Mouse (Mus musculus) CH12.LX (cell line): ENCODE measurements around the gene Pon1. TPM values are rescaled to one million over a fixed set of nuclear protein-coding genes. Genes with fewer than 3 reads are reported as not detected.

ENCODE experiments used
- DNase-seq: peaks from one replicate; pipeline ENCODE4 v3.0.0-alpha.2; 2013; ENCODE audit errors: extremely low read depth
- H3K27ac ChIP-seq: 2 replicates; pipeline ENCODE4 v1.5.1; 2012; ENCODE audit warnings: low read depth, mild to moderate bottlenecking, control low read depth, moderate library complexity; ENCODE audit not compliant: insufficient read depth
- H3K27me3 ChIP-seq: replicated peaks from 2 replicates; pipeline ENCODE3; 2012; ENCODE audit warnings: inconsistent platforms
- H3K36me3 ChIP-seq, 2 experiments: replicated peaks in 1 of 2; 2 replicates each; pipeline versions ENCODE3 to v1.6.1; 2012; ENCODE audit warnings: inconsistent platforms in 1 of 2, low read length in 1 of 2, mild to moderate bottlenecking in 1 of 2, mixed read lengths in 1 of 2, moderate library complexity in 1 of 2; ENCODE audit not compliant: control insufficient read depth in 1 of 2, insufficient read depth in 1 of 2
- H3K4me1 ChIP-seq, 2 experiments: 2 replicates each; pipeline ENCODE4 v1.6.1; 2012; ENCODE audit warnings: inconsistent platforms in 1 of 2, moderate library complexity in 1 of 2; ENCODE audit not compliant: insufficient read depth in 2 of 2, control insufficient read depth in 1 of 2
- H3K4me2 ChIP-seq: 2 replicates; pipeline ENCODE4 v1.6.1; 2012; ENCODE audit warnings: low read depth, mild to moderate bottlenecking, control low read depth; ENCODE audit not compliant: poor library complexity, insufficient read depth, severe bottlenecking
- H3K4me3 ChIP-seq, 3 experiments: fragments of 150-350 bp in 1 of 3; sonication (generic) in 1 of 3; replicated peaks in 1 of 3; 2 replicates each; pipeline versions ENCODE3 to v1.5.1; 2011 to 2012; ENCODE audit warnings: low read depth in 2 of 3, low read length in 2 of 3, mild to moderate bottlenecking in 2 of 3, moderate library complexity in 2 of 3, control low read depth in 1 of 3, improper control_type of control experiment in 1 of 3, inconsistent platforms in 1 of 3, mixed read lengths in 1 of 3; ENCODE audit not compliant: poor library complexity in 1 of 3
- H3K79me2 ChIP-seq: replicated peaks from 2 replicates; pipeline ENCODE4 v1.6.1; 2012; ENCODE audit warnings: mild to moderate bottlenecking, moderate library complexity; ENCODE audit not compliant: control insufficient read depth, poor library complexity, insufficient read depth, severe bottlenecking; ENCODE audit errors: extremely low read depth
- H3K9ac ChIP-seq: 2 replicates; pipeline ENCODE4 v1.6.1; 2012; ENCODE audit warnings: low read depth, mild to moderate bottlenecking, control low read depth, moderate library complexity; ENCODE audit not compliant: insufficient read depth
- H3K9me3 ChIP-seq: replicated peaks from 2 replicates; pipeline ENCODE3; 2012; ENCODE audit warnings: low read length, inconsistent platforms, mixed read lengths
- BHLHE40 ChIP-seq: IDR thresholded peaks from 2 replicates; pipeline ENCODE4 v1.6.1; 2011; ENCODE audit warnings: mild to moderate bottlenecking, low read depth, low read length, improper control_type of control experiment
- CHD1 ChIP-seq: IDR thresholded peaks from 2 replicates; pipeline ENCODE4 v1.6.1; 2012; ENCODE audit warnings: low read depth, low read length, improper control_type of control experiment, inconsistent platforms
- ELF1 ChIP-seq: IDR thresholded peaks from 2 replicates; pipeline ENCODE4 v1.6.1; 2014; ENCODE audit warnings: low read depth, mild to moderate bottlenecking, inconsistent platforms, low read length, improper control_type of control experiment
- GABPA ChIP-seq: IDR thresholded peaks from 2 replicates; pipeline ENCODE4 v1.6.1; 2012; ENCODE audit warnings: low read depth, low read length, improper control_type of control experiment, inconsistent platforms; ENCODE audit not compliant: insufficient replicate concordance
- MAFK ChIP-seq: IDR thresholded peaks from 2 replicates; pipeline ENCODE4 v1.6.1; 2011; ENCODE audit warnings: low read length, improper control_type of control experiment; ENCODE audit not compliant: insufficient replicate concordance
- MEF2A ChIP-seq: IDR thresholded peaks from 2 replicates; pipeline ENCODE4 v1.6.1; 2014; ENCODE audit warnings: low read depth, mild to moderate bottlenecking, inconsistent platforms, low read length, improper control_type of control experiment, borderline replicate concordance
- PAX5 ChIP-seq: IDR thresholded peaks from 2 replicates; pipeline ENCODE4 v1.6.1; 2012; ENCODE audit warnings: low read length, inconsistent platforms, mixed read lengths
- POLR2AphosphoS2 ChIP-seq: IDR thresholded peaks from 2 replicates; pipeline ENCODE4 v1.6.1; 2011; ENCODE audit warnings: low read depth, low read length, improper control_type of control experiment
- RAD21 ChIP-seq: IDR thresholded peaks from 2 replicates; pipeline ENCODE4 v1.6.1; 2011; ENCODE audit warnings: low read depth, mild to moderate bottlenecking, low read length, improper control_type of control experiment, moderate library complexity
- RCOR1 ChIP-seq: conservative IDR thresholded peaks from 2 replicates; pipeline ENCODE4 v1.6.1; 2012; ENCODE audit warnings: low read depth, mild to moderate bottlenecking, inconsistent platforms, low read length, improper control_type of control experiment
- TBP ChIP-seq: conservative IDR thresholded peaks from 2 replicates; pipeline ENCODE4 v1.6.1; 2011; ENCODE audit warnings: low read depth, low read length, improper control_type of control experiment
- UBTF ChIP-seq: IDR thresholded peaks from 2 replicates; pipeline ENCODE4 v1.6.1; 2012; ENCODE audit warnings: low read depth, mild to moderate bottlenecking, inconsistent platforms, low read length, improper control_type of control experiment, moderate library complexity
- ZC3H11A ChIP-seq: IDR thresholded peaks from 2 replicates; pipeline ENCODE4 v1.6.1; 2012; ENCODE audit warnings: low read depth, mild to moderate bottlenecking, inconsistent platforms, low read length, improper control_type of control experiment
- ZKSCAN1 ChIP-seq: IDR thresholded peaks from 2 replicates; pipeline ENCODE4 v1.6.1; 2012; ENCODE audit warnings: low read depth, inconsistent platforms, low read length, improper control_type of control experiment, borderline replicate concordance
- ZNF384 ChIP-seq: IDR thresholded peaks from 2 replicates; pipeline ENCODE4 v1.6.1; 2012; ENCODE audit warnings: low read depth, low read length, improper control_type of control experiment, inconsistent platforms
- dilution Hi-C: fragments of 300-500 bp; cut with MboI; formaldehyde crosslinking; loops from 2 replicates; pipeline ENCODE4 v1.14.3; 2020; ENCODE audit warnings: low sequenced_read_pairs; ENCODE audit not compliant: extremely low pct_unique_long_range_greater_than_20kb, extremely low pct_ligation_motif_present
- in situ Hi-C: fragments of 300-500 bp; cut with MboI; formaldehyde crosslinking; loops from 3 replicates; pipeline ENCODE4 v1.14.3; 2019; ENCODE audit warnings: low sequenced_read_pairs, low pct_ligation_motif_present, low pct_unique_long_range_greater_than_20kb, mixed read lengths
- polyA plus RNA-seq: library from polyadenylated mRNA; unstranded; fragments of >175 nt; gene quantifications from 2 replicates; pipeline ENCODE4 v1.2.1, GENCODE M21; 2012; ENCODE audit warnings: low read depth; ENCODE audit not compliant: insufficient read length
- total RNA-seq, 2 experiments: library from RNA; depleted of rRNA; stranded (reverse); fragments of 300-350 nt in 1 of 2; fragments of >200 nt in 1 of 2; gene quantifications; 2 replicates each; pipeline ENCODE4 v1.2.3; 2012 to 2014

Gene Pon1
- total and polyA plus RNA-seq, 3 experiments: not detected

DNA sequence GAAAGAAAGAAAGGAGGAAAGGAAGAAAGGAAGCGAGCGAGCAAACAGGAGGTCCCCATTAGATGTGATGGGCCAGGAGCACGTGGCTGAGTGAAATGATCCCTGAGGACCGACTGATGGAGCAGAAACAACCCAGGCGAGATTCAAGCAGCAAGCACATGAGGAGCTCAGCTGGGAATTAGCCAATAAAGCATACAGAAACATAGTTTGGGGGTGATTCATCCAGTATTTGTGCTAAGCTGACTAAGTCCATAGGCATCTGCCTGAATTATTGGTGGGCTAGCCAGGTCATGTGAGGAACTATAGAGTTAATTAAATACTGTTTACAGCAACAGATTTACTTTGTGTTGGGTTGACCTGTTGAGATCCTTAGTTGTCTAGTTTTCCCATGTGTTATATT, 13.1 kb downstream of the Pon1 start:
- no peak for DNase-seq
- Histone ChIP-seq H3K4me1 (no peaks in the 10 kb centered on the region), H3K36me3 (no peaks in the 10 kb centered on the region), H3K9me3 (no peaks in the 10 kb centered on the region), H3K27ac (no peak overlapping the region), H3K9ac (no peak overlapping the region), H3K27me3 (no peaks in the 10 kb centered on the region), H3K79me2 (no peaks in the 10 kb centered on the region), H3K4me2 (no peak overlapping the region), H3K4me3 (no peak overlapping the region)
- in situ Hi-C loops: no loop called here
- TF ChIP-seq ZC3H11A (no peak), ZNF384 (no peak), POLR2AphosphoS2 (no peak)
- dilution Hi-C loops: no loop called here

DNA sequence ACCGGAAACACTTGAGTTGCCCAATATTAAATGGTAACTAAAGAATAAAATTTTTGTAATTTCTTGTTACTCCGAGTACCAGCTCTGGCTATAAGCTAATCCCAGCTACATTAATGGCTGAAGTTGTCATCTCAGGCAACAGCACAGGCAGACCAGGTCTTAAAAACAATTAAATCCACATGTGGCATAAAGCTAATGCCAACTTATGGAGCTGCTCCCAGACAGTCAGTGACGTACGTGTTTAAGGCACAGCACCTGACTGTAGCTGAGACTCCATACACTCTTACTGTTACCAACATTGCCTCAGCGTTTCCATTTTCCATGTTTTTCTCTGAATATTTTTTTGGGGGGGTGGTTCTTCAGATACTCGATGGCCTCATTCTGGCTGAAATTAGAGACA, 14.6 kb downstream of the Pon1 start:
- H3K4me2 ChIP-seq: no peak overlapping the region
- no peaks in the 10 kb centered on the region for H3K4me1 ChIP-seq
- H3K36me3 ChIP-seq: no peaks in the 10 kb centered on the region
- dilution Hi-C loops (no loop called here), in situ Hi-C loops (no loop called here)
- TF ChIP-seq UBTF (no peak), RCOR1 (no peak), CHD1 (no peak), MAFK (no peak), ZKSCAN1 (no peak), PAX5 (no peak), ELF1 (no peak), BHLHE40 (no peak), TBP (no peak), RAD21 (no peak), MEF2A (no peak), ZNF384 (no peak), GABPA (no peak)
- no peak overlapping the region for H3K4me3 ChIP-seq
- H3K27me3 ChIP-seq: no peaks in the 10 kb centered on the region
- no peak for DNase-seq
- H3K79me2 ChIP-seq: no peaks in the 10 kb centered on the region
- no peaks in the 10 kb centered on the region for H3K9me3 ChIP-seq
- H3K27ac ChIP-seq: no peak overlapping the region
- H3K9ac ChIP-seq: no peak overlapping the region
